Mouse (Mus musculus): ENCODE results near the gene Pcdh10.

Pcdh10 gene

DNA sequence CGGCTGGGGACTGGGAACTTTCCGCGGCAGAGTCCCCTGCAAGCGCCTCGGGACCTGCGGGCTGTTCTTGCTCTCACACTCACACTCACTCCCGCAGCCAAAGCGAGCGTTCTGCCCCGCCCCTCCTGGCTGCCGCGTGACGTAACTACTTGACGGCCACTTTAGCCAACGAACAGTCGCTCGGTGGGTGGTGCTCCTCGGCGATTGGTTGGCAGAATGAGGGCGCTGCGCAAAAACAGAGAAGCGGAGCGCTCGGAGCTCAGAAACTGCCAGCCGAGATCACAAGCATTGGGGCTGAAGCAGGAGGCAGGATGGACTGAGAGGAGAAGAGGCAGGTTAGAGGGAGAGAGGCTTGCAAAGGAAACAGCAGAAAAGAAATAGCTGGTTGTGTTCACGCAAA is at the start of gene Pcdh10:
TSS of gene Pcdh10 (plus strand) at position 254 of the 400 bp plus-strand sequence.
- DNase-seq (ENCODE audit: low spot score) = peak; percentile 85

DNA sequence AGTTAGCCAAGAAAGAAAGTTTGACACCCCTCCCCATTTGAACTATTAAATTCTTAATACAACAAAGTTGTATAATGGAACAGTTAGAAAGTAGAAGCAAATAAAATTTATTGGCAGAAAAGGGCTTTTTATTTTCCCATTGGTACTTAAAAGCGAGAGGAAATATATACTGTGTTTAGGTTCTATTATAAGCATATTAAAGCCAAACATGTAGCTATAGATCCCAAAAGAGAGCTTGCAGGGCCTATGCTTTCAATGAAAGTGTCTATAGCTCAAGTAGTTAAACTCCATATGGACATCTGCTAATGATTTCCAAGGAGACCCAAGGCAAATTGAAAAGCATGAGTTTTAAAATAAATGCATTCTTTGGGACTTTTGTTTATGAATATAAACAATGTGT is 22.3 kb upstream of the Pcdh10 start:
- DNase-seq (ENCODE audit: low spot score) = no peak

DNA sequence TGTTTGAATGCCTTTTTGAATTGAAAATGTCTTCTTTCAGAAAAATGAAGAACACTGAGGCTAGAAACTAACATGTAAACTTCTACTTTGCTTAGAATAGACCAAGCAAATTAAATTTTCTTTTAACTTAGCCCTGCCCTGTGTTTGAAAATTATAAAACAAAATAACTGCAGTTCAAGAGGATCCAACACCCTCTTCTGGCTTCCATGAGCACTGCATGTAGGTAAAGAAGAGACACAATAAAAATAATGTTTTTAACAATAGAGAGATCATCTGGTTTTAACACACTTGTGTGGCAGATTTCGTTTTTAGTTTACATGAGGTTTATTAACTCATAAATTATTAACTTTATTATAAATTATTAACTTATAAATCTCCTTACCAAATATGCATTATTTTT is 9.2 kb upstream of the Pcdh10 start:
- no peak for DNase-seq (ENCODE audit: low spot score)

DNA sequence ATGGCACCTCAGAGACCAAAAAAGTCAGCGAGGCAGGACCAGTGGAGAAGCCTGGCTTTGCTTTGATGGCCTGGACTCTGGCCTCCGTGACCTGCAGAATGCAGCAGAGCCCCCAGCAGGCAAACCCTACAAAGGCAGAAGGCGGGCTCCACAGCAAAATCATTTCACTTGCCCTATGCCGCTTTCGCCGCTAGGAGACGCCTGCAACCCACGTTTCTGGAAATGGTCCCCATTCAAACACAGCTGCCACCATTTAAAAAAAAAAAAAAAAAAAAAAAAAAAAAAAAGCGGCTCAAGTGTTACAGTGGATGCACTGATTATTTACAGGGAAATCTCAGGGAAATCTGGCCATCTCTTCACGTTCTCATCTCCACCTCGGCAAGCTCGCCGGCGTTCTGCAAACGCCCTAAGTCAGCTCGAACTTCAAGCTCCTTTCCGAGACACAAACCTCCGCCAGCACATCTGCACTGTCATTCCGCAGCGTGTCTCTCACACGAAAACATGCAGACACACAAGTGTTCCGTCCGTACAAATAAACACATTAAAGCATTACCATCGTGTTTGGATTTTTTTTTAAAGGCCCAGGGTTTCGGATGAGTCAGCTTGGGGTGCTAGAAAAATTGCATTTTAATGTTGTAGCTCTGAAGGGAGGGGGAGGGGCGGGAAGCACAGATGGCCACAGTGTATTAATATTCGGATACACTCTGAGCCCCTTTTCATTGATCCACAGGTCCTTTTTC is 2.3 kb upstream of the Pcdh10 start:
- DNase-seq (ENCODE audit: low spot score) = peak; percentile 34

DNA sequence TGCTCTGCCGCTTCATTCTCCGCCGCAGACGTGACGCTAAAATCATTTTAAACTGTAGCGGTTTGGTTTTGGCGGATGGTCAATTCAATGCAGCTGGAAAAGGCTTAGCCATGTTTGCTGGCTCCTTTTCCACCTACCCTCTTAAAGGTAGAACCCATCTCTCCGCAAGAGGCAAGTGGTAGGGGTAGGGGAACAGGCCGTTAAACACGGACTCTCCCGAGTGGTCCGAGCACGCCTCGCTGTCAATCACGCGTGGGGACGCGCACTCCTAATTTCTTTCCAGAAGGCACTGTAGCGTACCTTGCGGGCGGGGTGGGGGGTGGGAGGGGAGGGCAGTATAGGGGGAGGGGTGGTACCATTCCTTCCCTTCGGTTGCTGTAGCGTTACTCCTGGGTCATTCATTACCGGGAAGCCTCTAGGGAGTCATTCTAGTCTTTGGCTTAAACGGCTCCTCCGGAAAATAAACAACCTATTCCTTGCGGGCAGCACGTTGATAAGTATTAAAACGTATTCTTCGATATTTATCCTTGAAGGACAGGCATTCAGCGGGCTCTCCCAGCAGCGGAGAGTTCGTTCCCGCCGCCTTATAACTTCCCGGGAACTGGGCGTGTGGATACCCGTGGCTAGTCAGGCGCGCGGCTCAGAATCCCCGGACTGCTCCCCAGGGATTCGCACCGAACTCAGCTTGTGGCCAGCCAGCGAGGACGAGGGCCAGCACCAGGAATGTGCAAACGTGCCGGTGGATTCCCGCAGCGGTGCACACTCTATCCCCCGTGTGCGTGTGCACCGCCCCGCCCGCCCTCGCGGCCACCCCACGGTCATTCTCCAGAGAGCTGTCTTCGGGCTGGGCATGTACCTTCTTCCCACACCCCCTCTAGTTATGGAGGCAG is 1.5 kb upstream of the Pcdh10 start:
- no peak for DNase-seq (ENCODE audit: low spot score)

DNA sequence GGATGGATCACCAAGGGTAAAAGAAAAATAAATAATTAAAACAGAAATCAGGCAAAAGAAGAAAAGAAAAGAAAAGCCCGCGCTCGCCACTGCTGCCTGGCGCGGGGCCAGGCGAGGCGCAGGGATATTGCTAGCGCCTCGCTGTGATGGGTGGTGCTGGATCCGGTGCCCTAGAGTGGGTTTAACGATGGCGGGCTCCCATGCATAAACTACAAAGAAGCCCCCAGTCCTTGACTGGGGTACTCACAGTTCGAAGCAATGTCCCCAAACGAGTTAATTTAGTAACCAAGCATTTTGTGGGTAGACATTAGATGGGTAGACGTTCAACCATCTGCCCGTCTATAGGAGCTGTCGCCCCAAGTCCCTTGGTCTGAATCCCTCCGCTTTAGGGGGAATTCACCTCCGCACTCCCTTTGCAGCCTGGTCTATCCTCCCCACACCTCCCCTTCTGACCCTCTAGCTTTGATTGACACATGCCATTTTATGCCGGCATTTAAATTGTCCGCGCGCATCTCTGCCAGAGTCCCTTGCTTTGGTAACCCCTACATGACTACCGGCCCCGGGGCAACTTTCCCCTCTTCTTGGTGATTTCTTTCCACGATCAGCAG is 703 bp upstream of the Pcdh10 start:
- no peak for DNase-seq (ENCODE audit: low spot score)

DNA sequence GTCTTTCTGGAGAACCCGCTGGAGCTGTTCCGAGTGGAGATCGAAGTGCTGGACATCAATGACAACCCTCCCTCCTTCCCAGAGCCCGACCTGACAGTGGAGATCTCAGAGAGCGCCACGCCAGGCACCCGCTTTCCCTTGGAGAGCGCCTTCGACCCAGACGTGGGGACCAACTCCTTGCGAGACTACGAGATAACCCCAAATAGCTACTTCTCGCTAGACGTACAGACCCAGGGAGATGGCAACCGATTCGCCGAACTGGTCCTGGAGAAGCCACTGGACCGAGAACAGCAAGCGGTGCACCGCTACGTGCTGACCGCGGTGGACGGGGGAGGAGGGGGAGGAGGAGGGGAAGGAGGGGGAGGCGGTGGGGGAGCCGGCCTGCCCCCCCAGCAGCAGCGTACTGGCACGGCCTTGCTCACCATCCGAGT is 1.4 kb downstream of the Pcdh10 start:
- no peak for DNase-seq (ENCODE audit: low spot score)

DNA sequence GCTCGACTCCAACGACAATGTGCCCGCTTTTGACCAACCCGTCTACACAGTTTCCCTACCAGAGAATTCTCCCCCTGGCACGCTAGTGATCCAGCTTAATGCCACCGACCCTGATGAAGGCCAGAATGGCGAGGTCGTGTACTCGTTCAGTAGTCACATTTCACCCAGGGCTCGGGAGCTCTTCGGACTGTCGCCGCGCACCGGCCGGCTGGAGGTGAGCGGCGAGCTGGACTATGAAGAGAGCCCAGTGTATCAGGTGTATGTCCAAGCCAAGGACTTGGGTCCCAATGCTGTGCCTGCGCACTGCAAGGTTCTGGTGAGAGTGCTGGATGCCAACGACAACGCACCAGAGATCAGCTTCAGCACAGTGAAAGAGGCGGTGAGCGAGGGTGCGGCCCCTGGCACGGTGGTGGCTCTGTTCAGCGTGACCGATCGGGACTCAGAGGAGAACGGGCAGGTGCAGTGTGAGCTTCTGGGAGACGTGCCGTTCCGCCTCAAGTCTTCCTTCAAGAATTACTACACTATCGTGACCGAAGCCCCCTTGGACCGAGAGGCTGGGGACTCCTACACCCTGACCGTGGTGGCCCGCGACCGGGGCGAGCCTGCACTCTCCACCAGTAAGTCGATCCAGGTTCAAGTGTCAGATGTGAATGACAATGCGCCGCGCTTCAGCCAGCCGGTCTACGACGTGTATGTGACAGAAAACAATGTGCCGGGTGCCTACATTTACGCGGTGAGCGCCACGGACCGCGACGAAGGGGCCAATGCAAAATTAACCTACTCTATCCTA is 2.0 kb downstream of the Pcdh10 start:
- no peak for DNase-seq (ENCODE audit: low spot score)

DNA sequence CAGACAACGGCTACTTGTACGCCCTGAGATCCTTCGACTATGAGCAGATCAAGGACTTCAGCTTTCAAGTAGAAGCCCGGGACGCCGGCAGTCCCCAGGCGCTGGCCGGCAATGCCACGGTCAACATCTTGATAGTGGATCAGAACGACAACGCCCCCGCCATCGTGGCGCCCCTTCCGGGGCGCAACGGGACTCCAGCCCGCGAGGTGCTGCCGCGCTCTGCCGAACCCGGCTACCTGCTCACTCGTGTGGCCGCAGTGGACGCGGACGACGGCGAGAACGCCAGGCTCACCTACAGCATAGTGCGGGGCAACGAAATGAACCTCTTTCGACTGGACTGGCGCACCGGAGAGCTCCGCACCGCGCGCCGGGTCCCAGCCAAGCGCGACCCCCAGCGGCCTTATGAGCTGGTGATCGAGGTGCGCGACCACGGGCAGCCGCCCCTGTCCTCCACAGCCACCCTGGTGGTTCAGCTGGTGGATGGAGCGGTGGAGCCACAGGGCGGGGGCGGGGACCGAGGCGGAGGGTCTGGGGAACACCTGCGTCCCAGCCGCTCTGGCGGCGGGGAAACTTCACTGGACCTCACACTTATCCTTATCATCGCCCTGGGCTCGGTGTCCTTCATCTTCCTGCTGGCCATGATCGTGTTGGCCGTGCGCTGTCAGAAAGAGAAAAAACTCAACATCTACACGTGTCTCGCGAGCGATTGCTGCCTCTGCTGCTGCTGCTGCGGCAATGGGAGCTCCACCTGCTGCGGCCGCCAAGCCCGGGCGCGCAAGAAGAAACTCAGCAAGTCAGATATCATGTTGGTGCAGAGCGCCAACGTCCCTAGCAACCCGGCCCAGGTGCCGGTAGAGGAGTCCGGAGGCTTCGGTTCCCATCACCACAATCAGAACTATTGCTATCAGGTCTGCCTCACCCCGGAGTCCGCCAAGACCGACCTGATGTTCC is 2.9 kb downstream of the Pcdh10 start:
- peak; percentile 2 for DNase-seq (ENCODE audit: low spot score)

DNA sequence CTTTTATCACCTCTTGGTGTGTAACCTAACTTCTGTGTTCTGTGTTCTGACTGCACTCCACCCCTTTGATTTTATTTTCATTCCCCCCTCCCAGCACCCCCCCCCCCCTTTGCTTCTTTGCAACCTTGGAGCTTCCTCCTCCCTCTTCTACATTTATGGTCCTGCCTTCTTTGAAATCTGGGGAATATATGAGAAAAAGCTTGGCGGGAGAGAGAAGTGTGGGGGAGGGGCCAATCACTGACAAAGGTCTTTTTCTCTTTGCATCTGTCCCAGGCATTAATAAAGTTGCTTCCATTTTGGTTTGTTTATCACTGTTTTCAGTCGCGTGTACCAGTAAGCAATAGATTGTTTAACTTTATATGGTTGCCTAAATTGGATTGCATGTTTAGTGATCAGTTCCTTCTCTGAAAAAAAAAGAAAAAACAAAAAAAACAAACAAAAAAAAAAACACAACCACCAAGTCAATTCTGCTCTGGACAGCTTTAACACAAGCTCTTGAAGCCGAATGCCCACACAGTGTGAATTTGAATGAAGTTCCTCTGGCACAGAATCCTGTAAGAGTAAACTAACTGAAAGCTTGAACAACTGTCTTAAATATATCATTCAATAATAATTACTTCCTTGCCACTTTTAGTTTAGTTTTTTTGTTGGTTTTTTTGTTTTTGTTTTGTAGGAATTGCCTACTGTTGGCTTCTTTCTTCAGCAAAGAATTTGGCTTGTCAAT is 4.0 kb downstream of the Pcdh10 start:
- no peak for DNase-seq (ENCODE audit: low spot score)

DNA sequence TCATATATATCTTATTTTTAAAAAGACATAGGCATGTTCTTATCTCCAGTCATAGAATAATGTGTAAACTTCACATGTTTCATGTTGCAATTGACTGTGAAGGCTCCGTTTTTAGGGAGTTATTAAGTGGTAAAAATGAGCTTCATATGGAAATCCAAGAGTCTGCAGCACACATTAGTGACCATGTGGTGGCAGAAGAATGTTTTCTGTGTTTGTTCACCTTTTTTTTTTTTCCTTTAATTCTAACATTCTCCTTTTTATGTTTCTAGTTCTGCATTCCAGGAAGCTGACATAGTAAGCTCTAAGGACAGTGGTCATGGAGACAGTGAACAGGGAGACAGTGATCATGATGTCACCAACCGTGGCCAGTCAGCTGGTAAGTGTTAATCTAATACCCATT is 5.6 kb downstream of the Pcdh10 start:
- no peak for DNase-seq (ENCODE audit: low spot score)

DNA sequence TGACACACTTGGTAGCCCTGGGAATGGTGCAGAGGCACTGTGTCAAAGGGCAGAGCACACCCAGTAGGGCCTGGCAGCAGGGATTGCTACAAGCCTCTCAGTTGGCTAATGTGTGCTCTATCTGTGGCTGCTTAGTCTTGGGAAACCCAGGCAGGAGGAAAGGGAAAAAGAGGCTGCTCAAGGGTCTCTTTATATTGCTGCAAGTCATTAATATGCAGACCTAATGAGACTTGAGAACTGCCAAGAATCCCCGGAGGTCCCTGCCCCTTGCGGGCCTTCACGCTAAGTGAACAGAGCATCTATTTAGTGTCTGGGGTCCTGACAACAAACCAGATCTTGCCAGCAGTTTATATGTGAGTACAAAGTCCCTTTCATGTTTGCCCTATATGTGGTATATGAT is 6.8 kb downstream of the Pcdh10 start:
- DNase-seq (ENCODE audit: low spot score) = no peak

DNA sequence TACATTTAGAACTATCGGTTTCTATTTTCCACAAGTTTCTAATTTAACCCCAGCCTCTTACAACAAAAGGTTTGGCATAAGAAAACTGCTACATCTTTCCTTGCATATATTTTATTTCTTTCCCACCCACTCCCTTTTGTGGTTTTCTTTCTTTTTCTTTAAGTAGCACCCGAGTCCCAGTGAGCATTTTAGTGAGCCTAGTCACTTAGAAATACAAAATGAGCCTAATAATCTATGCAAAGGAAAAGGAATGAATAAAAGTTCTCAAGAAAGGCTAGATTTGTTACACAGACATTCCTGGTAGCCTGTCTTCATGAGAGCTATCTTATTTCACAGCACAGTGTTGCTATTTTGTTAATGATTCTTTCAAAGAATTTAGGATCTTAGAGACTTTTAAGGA is 7.3 kb downstream of the Pcdh10 start:
- no peak for DNase-seq (ENCODE audit: low spot score)

DNA sequence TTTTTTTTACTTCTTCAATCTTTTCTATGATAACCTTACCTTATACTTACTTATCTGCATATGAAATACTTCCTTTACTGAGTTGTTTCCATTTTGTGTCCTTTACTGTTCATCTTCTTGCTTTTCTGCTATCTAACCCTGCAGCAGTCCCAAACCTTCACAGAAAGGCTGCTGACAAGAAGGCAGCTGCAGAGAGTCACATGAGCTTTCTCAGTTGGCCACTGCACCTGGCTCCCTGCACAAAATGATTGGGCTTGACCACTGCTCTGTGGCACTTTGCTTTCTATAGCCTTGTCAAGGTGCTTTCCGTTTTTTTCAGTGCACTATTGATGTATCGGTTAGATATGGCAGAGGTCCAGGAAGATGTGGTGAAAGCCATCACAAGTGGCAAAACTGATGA is 8.3 kb downstream of the Pcdh10 start:
- DNase-seq (ENCODE audit: low spot score) = no peak

DNA sequence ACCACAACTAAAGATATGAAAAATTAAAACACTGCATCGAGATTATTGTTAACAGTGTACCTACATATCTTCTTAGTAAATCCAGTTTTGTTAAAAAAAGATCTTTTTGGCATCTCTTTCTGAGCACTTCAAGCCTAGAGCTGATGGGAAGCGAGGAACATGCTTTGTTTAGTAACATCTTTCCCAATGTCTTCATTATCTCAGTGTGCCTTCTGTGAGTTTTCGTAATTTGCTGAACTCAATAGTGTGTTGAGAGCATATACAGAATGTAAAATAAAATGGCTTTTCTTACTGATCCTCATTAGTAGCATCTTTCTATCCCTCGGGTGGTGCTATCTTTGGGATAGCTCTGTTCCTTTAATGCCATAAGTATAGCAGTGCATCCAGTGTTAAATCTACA is 18.9 kb downstream of the Pcdh10 start:
- DNase-seq (ENCODE audit: low spot score) = no peak

DNA sequence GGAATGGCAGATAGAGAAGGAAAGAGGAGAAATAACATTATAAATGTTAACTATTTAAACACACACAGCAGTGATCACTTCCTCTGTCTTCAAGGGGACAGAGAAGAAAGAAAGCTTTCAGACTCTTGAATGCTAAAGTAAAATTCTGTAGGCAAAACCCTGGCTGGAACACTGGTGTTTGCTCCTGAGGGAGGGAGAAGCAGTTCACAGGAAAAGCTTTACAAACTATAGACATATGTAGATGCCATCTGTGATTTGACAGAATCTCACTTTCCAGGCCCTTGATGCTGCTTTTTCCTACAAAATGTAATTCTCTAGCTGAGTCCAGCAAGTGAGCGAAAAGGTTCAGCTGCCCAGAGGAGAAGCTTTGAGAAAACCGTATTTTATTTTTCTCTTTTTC is 25.0 kb downstream of the Pcdh10 start:
- no peak for DNase-seq (ENCODE audit: low spot score)

DNA sequence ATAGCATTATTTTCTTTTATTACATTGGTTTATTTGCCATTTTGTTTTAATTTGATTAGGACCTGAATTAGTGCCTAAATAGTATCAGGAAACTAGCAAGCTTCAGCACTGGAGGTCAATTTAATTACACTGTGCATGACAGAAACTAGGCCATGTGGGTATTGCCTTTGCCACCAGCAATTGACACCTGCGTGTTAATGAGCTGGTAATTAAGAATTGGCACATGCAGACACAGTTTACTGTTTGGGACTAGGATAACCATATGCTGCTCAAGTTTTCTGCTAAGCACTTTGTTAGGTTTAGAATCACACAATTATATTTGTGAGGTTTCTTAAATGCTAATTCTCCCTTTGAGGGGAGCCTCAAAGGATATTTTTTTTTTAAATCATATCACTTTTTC is 53.5 kb downstream of the Pcdh10 start:
- DNase-seq (ENCODE audit: low spot score) = no peak

DNA sequence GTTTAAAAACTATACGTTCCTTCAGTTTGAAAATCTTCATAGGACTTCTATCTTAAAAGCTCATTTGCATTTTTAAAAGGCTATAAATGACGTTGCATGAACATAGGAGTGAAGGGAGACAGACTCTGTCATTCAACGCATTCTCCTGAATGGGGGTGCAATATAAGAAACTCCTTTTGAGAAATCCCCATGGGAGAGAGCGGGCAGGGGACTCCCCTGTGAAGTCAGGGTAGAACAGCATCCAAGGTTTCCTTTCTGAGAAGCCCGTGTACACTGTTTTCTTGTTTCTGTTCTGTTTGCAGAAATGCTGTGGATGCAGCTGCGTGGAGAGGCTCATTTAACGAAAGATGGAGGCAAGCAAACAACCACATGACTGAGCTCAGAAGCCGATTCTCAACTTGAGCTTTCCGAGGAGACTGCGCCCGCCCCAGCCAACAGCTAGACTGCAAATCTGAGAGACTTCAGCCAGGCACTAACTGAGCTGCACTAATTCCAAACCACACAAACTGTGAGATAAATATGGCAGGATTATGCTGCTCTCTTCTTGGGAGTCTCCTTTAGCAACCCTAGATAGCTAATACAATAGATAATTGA is 54.1 kb downstream of the Pcdh10 start:
- no peak for DNase-seq (ENCODE audit: low spot score)

Measured in ovary, adult 18-20 months (tissue).